Mouse (Mus musculus): ENCODE data around the gene Zfp874b.
"Not testable (repeated sequence)": the region's sequence is repeated elsewhere in the genome, so short reads cannot be mapped to it uniquely, and the experiment has no call there.

The Zfp874b gene

GRCm38 (mm10) chr13:67483625-67484423 is at the start of gene Zfp874b:
Zfp874b (minus strand) TSS chr13:67484258.
- peak; percentile 92 for DNase-seq

GRCm38 (mm10) chr13:67527049-67527730 is 43.1 kb upstream of the Zfp874b start:
- no peak for DNase-seq

- peak; percentile 95 for DNase-seq
Measured at GRCm38 (mm10) chr13:67525753-67526410, 41.8 kb upstream of the Zfp874b start, which contains the start of the genes Gm26965 and Zfp87. Gm26965 (minus strand) TSS chr13:67526151. Zfp87 (minus strand) TSS chr13:67526177.

GRCm38 (mm10) chr13:67500908-67501307 is 16.9 kb upstream of the Zfp874b start:
- DNase-seq, result no peak

DNA sequence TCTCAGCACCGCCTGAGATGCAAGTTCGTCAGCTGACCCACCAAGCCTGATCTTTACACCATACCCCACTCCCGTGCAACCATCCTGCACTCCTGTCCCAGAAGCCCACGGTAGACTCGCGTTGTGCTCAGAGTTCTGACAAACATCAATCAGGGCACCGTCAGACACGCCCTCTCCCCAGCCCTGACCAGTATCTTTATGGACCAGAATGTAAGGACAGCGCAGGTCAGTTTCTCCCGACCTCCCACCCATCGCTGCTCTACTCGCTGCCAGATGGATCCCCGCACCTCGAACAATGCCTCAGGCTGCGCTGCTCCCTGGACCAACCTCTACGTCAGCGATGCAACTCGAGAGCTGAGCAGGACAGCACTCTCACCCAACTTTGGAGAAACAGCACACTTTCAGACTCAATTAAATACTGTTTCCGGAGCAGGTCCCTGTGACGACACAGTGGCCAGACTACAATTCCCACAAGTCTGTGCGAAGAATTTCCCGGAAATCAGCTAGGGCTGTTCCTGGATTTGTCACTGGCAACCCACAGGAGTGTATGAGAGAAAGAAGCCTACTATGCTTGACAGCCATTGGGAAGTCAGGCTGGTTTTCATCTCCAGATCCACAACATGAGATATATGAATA is 16.1 kb upstream of the Zfp874b start, which contains the start of gene Zfp58:
TSS of gene Zfp58 (minus strand) at position 472 of the 636 bp plus-strand sequence.
- peak; percentile 91 for DNase-seq

GRCm38 (mm10) chr13:67495631-67496030 is 11.6 kb upstream of the Zfp874b start:
- DNase-seq, result no peak

DNA sequence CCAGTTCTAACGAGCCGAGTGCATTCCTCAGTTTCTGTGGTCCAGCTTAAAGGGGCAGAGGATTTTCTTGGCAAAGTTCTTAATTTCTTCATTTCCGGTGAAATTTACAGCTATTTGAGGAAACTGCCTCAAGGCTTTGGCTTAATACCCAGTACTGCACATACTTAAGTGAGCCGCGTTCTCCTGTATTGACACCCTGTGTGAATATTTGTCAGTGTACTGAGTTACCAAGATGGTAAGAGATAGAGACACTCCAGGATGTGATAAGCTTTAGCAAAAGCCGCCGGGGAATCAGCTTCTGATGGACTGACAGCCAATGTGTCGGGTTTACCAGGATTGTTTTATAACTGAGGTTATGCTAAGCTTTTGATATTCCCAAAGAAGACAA is 360 bp upstream of the Zfp874b start:
- DNase-seq, result no peak

DNA sequence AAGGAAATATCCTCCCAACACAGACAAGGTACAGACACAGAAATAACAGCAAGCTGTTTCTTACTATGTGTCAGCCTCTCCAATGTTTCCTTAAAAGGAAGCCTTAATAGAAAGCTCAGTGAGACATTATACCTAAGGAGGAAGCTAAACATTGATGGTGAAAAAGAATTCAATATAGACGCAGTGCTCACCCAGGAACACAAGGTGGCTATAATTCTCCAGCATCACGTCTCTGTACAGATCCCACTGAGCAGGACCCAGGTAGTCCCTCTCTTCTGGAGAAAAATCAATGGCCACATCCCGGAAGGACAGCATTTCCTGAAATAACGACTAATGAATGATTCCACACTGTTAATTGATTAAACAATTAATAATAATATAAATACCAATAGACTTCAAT is 2.5 kb downstream of the Zfp874b start:
- no peak for DNase-seq

DNA sequence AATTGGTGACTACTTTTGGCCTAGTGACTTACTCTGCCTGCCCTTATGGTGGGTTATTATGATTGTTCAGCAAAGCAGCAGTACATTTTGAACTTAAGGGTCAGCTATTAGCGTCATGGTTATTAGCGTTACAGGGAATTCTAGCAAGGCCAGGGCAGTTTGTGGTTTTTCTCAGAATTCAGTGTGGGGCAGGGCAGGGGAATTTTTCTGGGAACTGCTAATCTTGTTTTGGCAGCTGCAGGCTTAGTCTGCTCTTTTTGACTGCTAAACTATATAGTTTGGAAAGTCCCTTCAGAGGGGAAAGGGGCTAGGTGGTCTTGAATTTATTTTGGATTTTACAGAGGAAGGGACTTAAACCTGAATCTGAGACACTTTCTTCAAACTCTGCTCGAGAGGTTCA is 14.8 kb downstream of the Zfp874b start:
- no peak for DNase-seq

- not testable (repeated sequence) for DNase-seq
Measured at GRCm38 (mm10) chr13:67463506-67464185, 20.4 kb downstream of the Zfp874b start.

DNA sequence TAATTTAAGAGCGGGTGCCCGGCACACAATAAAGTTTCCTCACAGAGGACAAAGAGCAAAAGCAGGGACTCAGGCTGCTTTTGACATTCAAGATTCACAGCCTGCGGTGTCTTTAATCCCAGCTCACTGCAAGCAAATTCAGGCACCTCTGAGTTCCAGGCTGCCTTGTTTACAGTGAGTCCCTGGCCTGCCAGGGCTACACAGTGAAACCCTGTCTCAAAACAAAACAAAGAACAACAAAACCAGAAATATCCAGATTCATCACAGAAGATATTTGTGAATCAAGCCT is 32.1 kb downstream of the Zfp874b start:
- DNase-seq, result no peak

DNA sequence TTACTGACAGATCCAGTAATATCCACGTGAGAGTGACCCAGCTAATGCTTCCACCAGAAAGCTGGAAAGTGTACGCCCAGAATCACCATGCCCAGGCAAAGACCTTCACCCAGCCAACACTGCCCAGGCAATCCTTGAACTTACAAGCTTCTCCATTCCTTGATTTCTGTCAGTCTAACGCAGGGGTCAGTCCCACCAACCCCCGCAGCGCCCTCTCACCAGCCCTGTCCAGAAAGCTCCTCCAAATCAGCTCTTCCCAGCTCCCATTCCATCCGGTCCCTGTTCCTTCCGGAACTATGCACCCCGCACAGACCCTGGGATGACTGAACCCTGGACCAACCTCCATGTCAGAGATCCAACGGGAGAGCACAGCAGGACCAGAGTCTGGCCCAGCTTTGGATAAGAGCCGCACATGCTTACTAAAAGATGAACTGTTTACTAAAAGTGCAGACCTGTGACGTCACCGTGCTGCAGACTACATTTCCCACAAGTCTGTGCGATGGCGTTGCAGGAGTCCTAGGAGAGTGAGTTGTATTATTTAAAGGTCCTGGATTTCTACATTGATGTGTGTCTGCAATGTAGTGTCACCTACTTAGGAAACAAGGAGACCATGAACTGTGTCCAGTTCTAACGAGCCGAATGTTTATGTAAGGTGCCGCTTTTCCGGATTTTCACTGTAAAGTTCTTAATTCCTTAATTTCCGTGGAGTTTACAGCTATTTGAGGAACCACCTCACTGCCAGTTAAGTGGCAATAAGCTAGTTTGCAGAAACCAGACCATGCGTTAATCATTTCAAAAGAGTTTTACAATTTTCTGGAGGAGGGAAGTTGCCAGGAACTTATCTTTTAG is 32.7 kb downstream of the Zfp874b start, which contains the start of gene Zfp874a:
TSS of gene Zfp874a (minus strand) at position 453 of the 849 bp plus-strand sequence.
- peak; percentile 94 for DNase-seq

DNA sequence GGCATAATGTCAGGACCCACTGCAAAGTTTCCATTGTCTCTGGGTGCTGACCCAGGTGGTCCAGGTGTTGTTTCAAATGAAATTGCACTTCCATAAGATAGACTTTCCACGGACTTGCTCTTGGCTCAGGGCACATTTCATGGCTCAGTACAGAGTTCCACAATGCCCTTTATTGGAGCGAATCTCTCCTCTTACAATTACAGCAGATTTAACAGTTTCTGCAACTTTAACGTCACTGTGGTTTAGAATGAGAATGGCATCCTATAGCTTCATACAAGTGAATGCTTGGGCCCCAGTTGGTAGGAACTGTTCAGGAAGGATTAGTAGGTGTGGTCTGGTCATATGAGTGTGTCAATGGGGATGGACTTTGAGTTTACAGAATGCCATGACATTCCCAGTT is 47.0 kb downstream of the Zfp874b start:
- DNase-seq, result not testable (repeated sequence)

DNA sequence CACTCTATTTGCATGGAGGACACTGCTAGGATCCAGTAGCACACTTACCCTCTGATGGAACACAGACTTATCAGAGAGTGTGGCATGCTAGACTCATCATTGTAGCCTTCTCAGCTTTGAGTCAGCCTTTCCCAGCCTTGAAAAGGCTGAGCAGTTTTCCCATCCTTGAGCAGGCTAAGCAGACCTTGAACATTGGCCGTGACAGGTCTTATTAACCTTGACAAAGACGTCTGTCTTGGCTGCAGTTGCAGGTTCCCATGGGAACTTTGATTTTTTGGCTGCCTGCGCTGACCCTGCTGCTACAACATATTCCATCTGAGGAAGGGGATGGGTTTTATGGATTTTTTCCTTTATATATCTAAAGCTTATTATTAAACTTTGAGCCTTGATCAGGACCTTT is 55.9 kb downstream of the Zfp874b start:
- no peak for DNase-seq

GRCm38 (mm10) chr13:67425699-67426098 is 58.4 kb downstream of the Zfp874b start:
- not testable (repeated sequence) for DNase-seq

DNA sequence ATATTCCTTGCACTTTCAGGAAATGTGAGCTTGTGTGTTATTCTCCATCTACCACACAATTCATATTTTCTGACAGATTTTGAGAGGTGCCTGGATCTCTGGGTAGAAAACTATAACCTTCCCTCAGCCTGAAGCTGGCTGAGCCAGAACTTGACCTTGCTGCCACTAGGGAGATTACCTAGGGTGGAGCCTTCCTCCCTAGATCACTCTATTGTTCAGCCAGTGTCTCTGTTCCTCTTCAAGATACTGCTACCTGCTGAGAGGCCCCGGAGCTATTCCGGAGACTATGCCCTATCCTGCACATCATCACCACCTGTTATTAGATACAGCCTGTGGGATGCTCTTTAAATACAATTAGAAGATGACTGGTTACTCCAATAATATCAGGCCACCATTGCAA is 61.5 kb downstream of the Zfp874b start:
- DNase-seq, result not testable (repeated sequence)

All from layer of hippocampus, adult 9-11 months (tissue).